Mouse (Mus musculus): ENCODE data around the gene Fam228a. TPM values are rescaled to one million over a fixed set of nuclear protein-coding genes. Genes with fewer than 3 reads are reported as not detected.

Gene Fam228a
- polyA plus RNA-seq, 1 experiment from 2014 or later = 0.12 TPM

GRCm38 (mm10) chr12:4719762-4720754 lies 18.2 kb downstream of the Fam228a start:
- peaks cover 5% of the 10 kb centered on the region; the same call in 1 of the 2 replicates for H3K36me3 ChIP-seq (ENCODE audit: insufficient read depth, low read length)
- H3K9me3 ChIP-seq (replicated peaks; ENCODE audit: low read length) = no peaks in the 10 kb centered on the region
- TF ChIP-seq CTCF (IDR thresholded peaks at IDR 0.05; ENCODE audit: low read depth) = peak; percentile 49
- no peak overlapping the region for H3K9ac ChIP-seq (ENCODE audit: low read depth, low read length)
- DNase-seq (ENCODE audit: low spot score) (no peak), ATAC-seq (replicated peaks; ENCODE audit: low FRiP score, low read depth) (no peak)
- no peak overlapping the region for H3K4me2 ChIP-seq (ENCODE audit: low read length)
- 79% methylated on average over 17 of the region's 17 CpGs for WGBS
- no peaks in the 10 kb centered on the region for H3K27me3 ChIP-seq (ENCODE audit: insufficient read depth, low read length)
- no peaks in the 10 kb centered on the region for H3K4me1 ChIP-seq (replicated peaks; ENCODE audit: insufficient read depth, low read length)
- H3K4me3 ChIP-seq (replicated peaks; ENCODE audit: low read depth, low read length) = no peak overlapping the region
- H3K27ac ChIP-seq = no peak overlapping the region

- Histone ChIP-seq H3K4me2 (ENCODE audit: low read length) (no peak overlapping the region), H3K4me3 (replicated peaks; ENCODE audit: low read depth, low read length) (no peak overlapping the region), H3K27ac (no peak overlapping the region), H3K27me3 (ENCODE audit: insufficient read depth, low read length) (no peaks in the 10 kb centered on the region), H3K9me3 (replicated peaks; ENCODE audit: low read length) (no peaks in the 10 kb centered on the region), H3K4me1 (replicated peaks; ENCODE audit: insufficient read depth, low read length) (no peaks in the 10 kb centered on the region), H3K9ac (ENCODE audit: low read depth, low read length) (no peak overlapping the region), H3K36me3 (ENCODE audit: insufficient read depth, low read length) (peaks cover 6% of the 10 kb centered on the region; the same call in 1 of the 2 replicates)
- ATAC-seq (replicated peaks; ENCODE audit: low FRiP score, low read depth) (no peak), DNase-seq (ENCODE audit: low spot score) (no peak)
- no peak for TF ChIP-seq CTCF (IDR thresholded peaks at IDR 0.05; ENCODE audit: low read depth)
- 74% methylated on average over 13 of the region's 13 CpGs for WGBS
Observed at GRCm38 (mm10) chr12:4719066-4719761, 19.0 kb downstream of the Fam228a start.

GRCm38 (mm10) chr12:4717417-4717816 lies 20.8 kb downstream of the Fam228a start:
- TF ChIP-seq CTCF (IDR thresholded peaks at IDR 0.05; ENCODE audit: low read depth) = no peak
- Histone ChIP-seq H3K9ac (ENCODE audit: low read depth, low read length) (no peak overlapping the region), H3K27me3 (ENCODE audit: insufficient read depth, low read length) (no peaks in the 10 kb centered on the region), H3K9me3 (replicated peaks; ENCODE audit: low read length) (no peaks in the 10 kb centered on the region), H3K27ac (no peak overlapping the region), H3K36me3 (ENCODE audit: insufficient read depth, low read length) (peaks cover 20% of the 10 kb centered on the region; the same call in 1 of the 2 replicates), H3K4me3 (replicated peaks; ENCODE audit: low read depth, low read length) (no peak overlapping the region), H3K4me1 (replicated peaks; ENCODE audit: insufficient read depth, low read length) (no peaks in the 10 kb centered on the region), H3K4me2 (ENCODE audit: low read length) (no peak overlapping the region)
- ATAC-seq (replicated peaks; ENCODE audit: low FRiP score, low read depth) (peak; percentile 72; the same call in 1 of the 2 replicates), DNase-seq (ENCODE audit: low spot score) (peak; percentile 56)
- WGBS = 3% methylated on average over 7 of the region's 7 CpGs

- no peak for ATAC-seq (replicated peaks; ENCODE audit: low FRiP score, low read depth)
- no peak for TF ChIP-seq CTCF (IDR thresholded peaks at IDR 0.05; ENCODE audit: low read depth)
Observed at GRCm38 (mm10) chr12:4715606-4716005, 22.6 kb downstream of the Fam228a start.

GRCm38 (mm10) chr12:4713361-4713760 lies 24.9 kb downstream of the Fam228a start:
- H3K9ac ChIP-seq (ENCODE audit: low read depth, low read length) = no peak overlapping the region
- no peaks in the 10 kb centered on the region for H3K9me3 ChIP-seq (replicated peaks; ENCODE audit: low read length)
- no peak for TF ChIP-seq CTCF (IDR thresholded peaks at IDR 0.05; ENCODE audit: low read depth)
- no peak overlapping the region for H3K27ac ChIP-seq
- 46% methylated on average over 4 of the region's 4 CpGs for WGBS
- no peaks in the 10 kb centered on the region for H3K4me1 ChIP-seq (replicated peaks; ENCODE audit: insufficient read depth, low read length)
- H3K4me2 ChIP-seq (ENCODE audit: low read length) = no peak overlapping the region
- peaks cover 51% of the 10 kb centered on the region for H3K36me3 ChIP-seq (ENCODE audit: insufficient read depth, low read length)
- ATAC-seq (replicated peaks; ENCODE audit: low FRiP score, low read depth) (no peak), DNase-seq (ENCODE audit: low spot score) (no peak)
- no peak overlapping the region for H3K4me3 ChIP-seq (replicated peaks; ENCODE audit: low read depth, low read length)
- no peaks in the 10 kb centered on the region for H3K27me3 ChIP-seq (ENCODE audit: insufficient read depth, low read length)

More at GRCm38 (mm10) chr12:4715606-4716005, 22.6 kb downstream of the Fam228a start:
- Histone ChIP-seq H3K4me1 (replicated peaks; ENCODE audit: insufficient read depth, low read length) (no peaks in the 10 kb centered on the region), H3K27me3 (ENCODE audit: insufficient read depth, low read length) (no peaks in the 10 kb centered on the region), H3K9ac (ENCODE audit: low read depth, low read length) (no peak overlapping the region), H3K9me3 (replicated peaks; ENCODE audit: low read length) (no peaks in the 10 kb centered on the region), H3K36me3 (ENCODE audit: insufficient read depth, low read length) (peaks cover 31% of the 10 kb centered on the region; the same call in 1 of the 2 replicates), H3K4me3 (replicated peaks; ENCODE audit: low read depth, low read length) (no peak overlapping the region), H3K4me2 (ENCODE audit: low read length) (no peak overlapping the region), H3K27ac (no peak overlapping the region)
- 86% methylated on average over 10 of the region's 10 CpGs for WGBS
- no peak for DNase-seq (ENCODE audit: low spot score)

- peaks cover 70% of the 10 kb centered on the region for H3K36me3 ChIP-seq (ENCODE audit: insufficient read depth, low read length)
- no peak for TF ChIP-seq CTCF (IDR thresholded peaks at IDR 0.05; ENCODE audit: low read depth)
- no peaks in the 10 kb centered on the region for H3K4me1 ChIP-seq (replicated peaks; ENCODE audit: insufficient read depth, low read length)
- ATAC-seq (replicated peaks; ENCODE audit: low FRiP score, low read depth) (no peak), DNase-seq (ENCODE audit: low spot score) (no peak)
- no peak overlapping the region for H3K27ac ChIP-seq
- no peaks in the 10 kb centered on the region for H3K27me3 ChIP-seq (ENCODE audit: insufficient read depth, low read length)
- 90% methylated on average over 7 of the region's 7 CpGs for WGBS
- H3K9ac ChIP-seq (ENCODE audit: low read depth, low read length) = no peak overlapping the region
- H3K9me3 ChIP-seq (replicated peaks; ENCODE audit: low read length) = no peaks in the 10 kb centered on the region
- no peak overlapping the region for H3K4me3 ChIP-seq (replicated peaks; ENCODE audit: low read depth, low read length)
- H3K4me2 ChIP-seq (ENCODE audit: low read length) = no peak overlapping the region
Observed at GRCm38 (mm10) chr12:4709926-4710325, 28.3 kb downstream of the Fam228a start.
